Mouse (Mus musculus) testis, adult 2 months (tissue): ENCODE measurements around the gene Traf4.

ENCODE experiments used
- CTCF ChIP-seq: fragments of 200-500 bp; IDR thresholded peaks from 2 replicates; pipeline ENCODE4 v1.5.1; 2012; ENCODE audit warnings: low read depth, mild to moderate bottlenecking, inconsistent platforms, low read length, moderate library complexity; ENCODE audit not compliant: control insufficient read depth, insufficient read depth, insufficient replicate concordance
- POLR2A ChIP-seq: fragments of 200-500 bp; IDR thresholded peaks from 2 replicates; pipeline ENCODE4 v1.6.1; 2012; ENCODE audit warnings: low read depth, mild to moderate bottlenecking, inconsistent platforms, low read length, moderate library complexity; ENCODE audit not compliant: control insufficient read depth

GRCm38 (mm10) chr11:78170306-78170705 is 4.9 kb upstream of the Traf4 start:
- TF ChIP-seq CTCF, result no peak
- TF ChIP-seq POLR2A, result no peak
